29 mouse cellular contexts compared by ENCODE assay signal in genomic region chr1:131570391-131570790, GRCm38 (mm10). TPM values are rescaled to one million over a fixed set of nuclear protein-coding genes. Genes with fewer than 3 reads are reported as not detected.
"Had no signal": no experiment of that assay in that cellular context is flagged by ENCODE, and none has a peak within 500 bp of the region (broad histone marks: within the 10 kb centered on the region; RNA-seq: fewer than 3 reads in every experiment).

No protein-coding gene starts in this region.

- H3K27ac ChIP-seq: heart, adult 2 months; heart, embryonic 13.5 days; heart, embryonic 15.5 days; hindbrain, embryonic 13.5 days; hindbrain, embryonic 15.5 days; hindbrain, postnatal 0 days; kidney, embryonic 15.5 days; kidney, postnatal 0 days; left cerebral cortex, adult 2 months; limb, embryonic 10.5 days; limb, embryonic 12.5 days; liver, embryonic 13.5 days had no signal

- H3K4me1 ChIP-seq: heart, embryonic 13.5 days; heart, embryonic 15.5 days; hindbrain, embryonic 13.5 days; hindbrain, embryonic 15.5 days; kidney, embryonic 15.5 days; limb, embryonic 10.5 days; limb, embryonic 12.5 days; liver, embryonic 13.5 days had no signal

- H3K4me3 ChIP-seq: heart, adult 2 months; heart, embryonic 13.5 days; heart, embryonic 15.5 days; hindbrain, embryonic 13.5 days; hindbrain, embryonic 15.5 days; kidney, embryonic 15.5 days; left cerebral cortex, adult 2 months; limb, embryonic 10.5 days; limb, embryonic 12.5 days; liver, embryonic 13.5 days had no signal

- H3K27me3 ChIP-seq: heart, embryonic 13.5 days; heart, embryonic 15.5 days; hindbrain, embryonic 13.5 days; hindbrain, embryonic 15.5 days; kidney, embryonic 15.5 days; limb, embryonic 12.5 days; liver, embryonic 13.5 days had no signal

- ATAC-seq: hindbrain, postnatal 0 days; intestine, embryonic 16.5 days had no signal

- H3K9ac ChIP-seq: heart, embryonic 13.5 days; heart, embryonic 15.5 days; hindbrain, embryonic 13.5 days; hindbrain, embryonic 15.5 days; kidney, embryonic 15.5 days; limb, embryonic 12.5 days; liver, embryonic 13.5 days had no signal

- H3K36me3 ChIP-seq: heart, embryonic 13.5 days; heart, embryonic 15.5 days; hindbrain, embryonic 13.5 days; hindbrain, embryonic 15.5 days; kidney, embryonic 15.5 days; limb, embryonic 10.5 days; limb, embryonic 12.5 days; liver, embryonic 13.5 days had no signal

- H3K9me3 ChIP-seq: heart, embryonic 13.5 days; heart, embryonic 15.5 days; hindbrain, embryonic 13.5 days; hindbrain, embryonic 15.5 days; kidney, embryonic 15.5 days; limb, embryonic 10.5 days; limb, embryonic 12.5 days; liver, embryonic 13.5 days had no signal

- DNase-seq: gastrocnemius, postnatal 14 days; gastrocnemius, postnatal 36 days; heart, adult 11 months; heart, adult 2 months; heart, postnatal 14 days; heart, postnatal 36 days; kidney, adult 11 months; kidney, adult 2 months; kidney, adult 9 months; kidney, postnatal 14 days; kidney, postnatal 36 days; liver, embryonic 13.5 days had no signal

- H3K4me2 ChIP-seq: heart, embryonic 11.5 days; heart, embryonic 13.5 days; heart, embryonic 15.5 days; hindbrain, embryonic 13.5 days; hindbrain, embryonic 15.5 days; kidney, embryonic 15.5 days; limb, embryonic 12.5 days; liver, embryonic 13.5 days had no signal

RNA-seq across cellular contexts. Expression of gene Avpr1b, which starts 28.6 kb away (rescaled TPM):
- polyA plus RNA-seq: gonadal fat pad, adult 2 months; heart, adult 2 months; heart, embryonic 11.5 days; heart, embryonic 13.5 days; heart, embryonic 15.5 days; heart, postnatal 0 days; hindbrain, embryonic 11.5 days; hindbrain, embryonic 13.5 days; hindbrain, embryonic 15.5 days; hindbrain, postnatal 0 days; intestine, embryonic 14.5 days; kidney, adult 2 months; kidney, embryonic 15.5 days; kidney, postnatal 0 days; limb, embryonic 10.5 days; limb, embryonic 12.5 days; limb, embryonic 14.5 days; liver, embryonic 13.5 days had no signal
